Mouse (Mus musculus) inflammation-experienced regulatory T-cells, adult 16 weeks (primary cell): ENCODE data around the gene Fbp1. TPM values are rescaled to one million over a fixed set of nuclear protein-coding genes. Genes with fewer than 3 reads are reported as not detected.

Experiments used
- polyA plus RNA-seq: library from polyadenylated mRNA; unstranded; fragments of 100-300 nt; shearing (Covaris generic); gene quantifications from one replicate; pipeline ENCODE4 v1.2.1, GENCODE M21; 2017

The Fbp1 gene
- polyA plus RNA-seq = not detected

GRCm38 (mm10) chr13:62887712-62888441 is at the start of gene Fbp1:
Gene Fbp1 (minus strand): TSS chr13:62888282.

GRCm38 (mm10) chr13:62857941-62858915 is 29.9 kb downstream of the Fbp1 start, which contains the start of gene Fbp2:
Gene Fbp2 (minus strand): TSS chr13:62858422.

Other genes starting within 250 kb of the Fbp1 start
- 18.9 TPM for gene Platr25, start 127.6 kb downstream of the Fbp1 start, polyA plus RNA-seq
- 6.7 TPM for gene Gm5141, start 102.5 kb downstream of the Fbp1 start, polyA plus RNA-seq
- gene Fbp2, start 29.9 kb downstream of the Fbp1 start, polyA plus RNA-seq = not detected
- gene 2010111I01Rik, start 76.6 kb upstream of the Fbp1 start, polyA plus RNA-seq = 233 TPM